ENCODE assay signal across 8 mouse cellular contexts in genomic region chr19:3768697-3769383, GRCm38 (mm10). TPM values are rescaled to one million over a fixed set of nuclear protein-coding genes. Genes with fewer than 3 reads are reported as not detected.
DNase-seq lines count a peak whose midpoint lies in the region; ATAC-seq and TF ChIP-seq lines count a peak whose summit lies in the region.

No protein-coding gene starts in this region.

- ATAC-seq in embryonic facial prominence, embryonic 14.5 days (ENCODE audit: low read depth): peak; percentile 92
- peak; percentile 92 for ATAC-seq in heart, embryonic 11.5 days (replicated peaks; ENCODE audit: insufficient number of reproducible peaks, low FRiP score, low TSS enrichment)
- ATAC-seq in kidney, embryonic 15.5 days (replicated peaks; ENCODE audit: low FRiP score): peak; percentile 93
- peak; percentile 91 for ATAC-seq in liver, embryonic 14.5 days (ENCODE audit: insufficient read depth)
- peak; percentile 92 for ATAC-seq in stomach, embryonic 16.5 days (ENCODE audit: insufficient read depth, low FRiP score)

- no peaks in the 10 kb centered on the region for H3K9me3 ChIP-seq in embryonic facial prominence, embryonic 14.5 days (ENCODE audit: control insufficient read depth, low read length)
- no peaks in the 10 kb centered on the region for H3K9me3 ChIP-seq in heart, embryonic 11.5 days (replicated peaks; ENCODE audit: control insufficient read depth, low read length)
- no peaks in the 10 kb centered on the region for H3K9me3 ChIP-seq in kidney, embryonic 15.5 days (replicated peaks)
- no peaks in the 10 kb centered on the region for H3K9me3 ChIP-seq in liver, embryonic 14.5 days (ENCODE audit: control insufficient read depth, low read length)
- no peaks in the 10 kb centered on the region for H3K9me3 ChIP-seq in stomach, embryonic 16.5 days (replicated peaks; ENCODE audit: control insufficient read depth, low read length)

- no peak for TF ChIP-seq CTCF in bone marrow macrophage, adult 2 months (IDR thresholded peaks at IDR 0.05; ENCODE audit: low read depth, low read length)
- TF ChIP-seq CTCF in liver, embryonic 14.5 days (IDR thresholded peaks at IDR 0.05; ENCODE audit: low read depth): peak; percentile 61

- H3K27ac ChIP-seq in bone marrow macrophage, adult 2 months (ENCODE audit: insufficient read depth, low read depth, low read length): peak overlapping the region; percentile 99
- peak overlapping the region; percentile 100 for H3K27ac ChIP-seq in embryonic facial prominence, embryonic 14.5 days (replicated peaks; ENCODE audit: low read depth, low read length)
- H3K27ac ChIP-seq in heart, embryonic 11.5 days (ENCODE audit: low read depth, low read length): peak overlapping the region; percentile 100
- H3K27ac ChIP-seq in kidney, embryonic 15.5 days: peak overlapping the region; percentile 100
- H3K27ac ChIP-seq in liver, embryonic 14.5 days: peak overlapping the region; percentile 89
- H3K27ac ChIP-seq in stomach, embryonic 16.5 days (ENCODE audit: low read length): peak overlapping the region; percentile 100

- no peak for TF ChIP-seq POLR2A in bone marrow macrophage, adult 2 months (IDR thresholded peaks at IDR 0.05; ENCODE audit: borderline replicate concordance, low read depth, low read length)

- H3K9ac ChIP-seq in embryonic facial prominence, embryonic 14.5 days (ENCODE audit: low read depth, low read length): peak overlapping the region; percentile 99
- H3K9ac ChIP-seq in heart, embryonic 11.5 days (ENCODE audit: low read depth, low read length): peak overlapping the region; percentile 100
- peak overlapping the region; percentile 100 for H3K9ac ChIP-seq in kidney, embryonic 15.5 days
- peak overlapping the region; percentile 95 for H3K9ac ChIP-seq in liver, embryonic 14.5 days (replicated peaks)
- peak overlapping the region; percentile 99 for H3K9ac ChIP-seq in stomach, embryonic 16.5 days (ENCODE audit: low read length)

- H3K4me3 ChIP-seq in bone marrow macrophage, adult 2 months (ENCODE audit: insufficient read depth, low read length): peak overlapping the region; percentile 82
- H3K4me3 ChIP-seq in embryonic facial prominence, embryonic 14.5 days (ENCODE audit: low read depth, low read length): peak overlapping the region; percentile 82
- peak overlapping the region; percentile 98 for H3K4me3 ChIP-seq in heart, embryonic 11.5 days (ENCODE audit: low read depth, low read length)
- H3K4me3 ChIP-seq in kidney, embryonic 15.5 days (replicated peaks): peak overlapping the region; percentile 96
- peak overlapping the region; percentile 89 to 93 for H3K4me3 ChIP-seq in liver, embryonic 14.5 days (ENCODE audit: insufficient read depth in 1 of 2, low read depth in 2 of 2, low read length in 2 of 2)
- peak overlapping the region; percentile 83 for H3K4me3 ChIP-seq in stomach, embryonic 16.5 days (replicated peaks; ENCODE audit: low read length)

- peaks cover 10% of the 10 kb centered on the region for H3K4me1 ChIP-seq in bone marrow macrophage, adult 2 months (ENCODE audit: control insufficient read depth, insufficient read depth, low read length)
- H3K4me1 ChIP-seq in embryonic facial prominence, embryonic 14.5 days (ENCODE audit: control insufficient read depth, insufficient read depth, low read length): peaks cover 13% of the 10 kb centered on the region
- H3K4me1 ChIP-seq in heart, embryonic 11.5 days (ENCODE audit: control insufficient read depth, insufficient read depth, low read length): peaks cover 8% of the 10 kb centered on the region
- peaks cover 22% of the 10 kb centered on the region for H3K4me1 ChIP-seq in kidney, embryonic 15.5 days
- peaks cover 0 to 8% of the 10 kb centered on the region in 2 experiments; a peak in 3 of 4 replicates for H3K4me1 ChIP-seq in liver, embryonic 14.5 days (replicated peaks; ENCODE audit: control insufficient read depth in 2 of 2, insufficient read depth in 2 of 2, low read length in 1 of 2)
- peaks cover 4% of the 10 kb centered on the region for H3K4me1 ChIP-seq in stomach, embryonic 16.5 days (ENCODE audit: control insufficient read depth, insufficient read depth, low read length)

- no peak for TF ChIP-seq EP300 in liver, embryonic 14.5 days (IDR thresholded peaks at IDR 0.05; ENCODE audit: low read depth)

- peak; percentile 98 for DNase-seq in CD4-positive helper T cell, adult 2 months (ENCODE audit: low read depth, low spot score)
- peak; percentile 96 for DNase-seq in embryonic facial prominence, embryonic 14.5 days (ENCODE audit: low spot score)
- DNase-seq in liver, embryonic 14.5 days (ENCODE audit: low read depth in 3 of 3, low spot score in 3 of 3): peak; percentile 88 to 89 (median 88)
- peak; percentile 94 to 95 for DNase-seq in natural killer cell, adult 2 months (ENCODE audit: low spot score in 2 of 2)

- WGBS in embryonic facial prominence, embryonic 14.5 days: under 1% methylated on average over 35 of the region's 60 CpGs
- 1% methylated on average over 59 of the region's 60 CpGs for WGBS in heart, embryonic 11.5 days (ENCODE audit: insufficient replicate concordance)
- under 1% methylated on average over 58 of the region's 60 CpGs for WGBS in kidney, embryonic 15.5 days
- WGBS in liver, embryonic 14.5 days (ENCODE audit: insufficient replicate concordance): 1% methylated on average over 50 of the region's 60 CpGs
- 1% methylated on average over 52 of the region's 60 CpGs for WGBS in stomach, embryonic 16.5 days

- H3K36me3 ChIP-seq in embryonic facial prominence, embryonic 14.5 days (ENCODE audit: control insufficient read depth, insufficient read depth, low read length): 0 out of 2 replicates have a peak, but pooled peaks cover 6% of the 10 kb centered on the region
- H3K36me3 ChIP-seq in heart, embryonic 11.5 days (ENCODE audit: control insufficient read depth, insufficient read depth, low read length): peaks cover 3% of the 10 kb centered on the region
- peaks cover 16% of the 10 kb centered on the region for H3K36me3 ChIP-seq in kidney, embryonic 15.5 days
- no peaks in the 10 kb centered on the region; the same call in 1 of the 2 replicates for H3K36me3 ChIP-seq in liver, embryonic 14.5 days (replicated peaks; ENCODE audit: control insufficient read depth, insufficient read depth, low read depth)
- H3K36me3 ChIP-seq in stomach, embryonic 16.5 days (ENCODE audit: control insufficient read depth, insufficient read depth, low read length): no peaks in the 10 kb centered on the region

- H3K4me2 ChIP-seq in embryonic facial prominence, embryonic 14.5 days (ENCODE audit: low read depth, low read length): peak overlapping the region; percentile 73
- H3K4me2 ChIP-seq in heart, embryonic 11.5 days: peak overlapping the region; percentile 97
- peak overlapping the region; percentile 78 for H3K4me2 ChIP-seq in kidney, embryonic 15.5 days
- H3K4me2 ChIP-seq in liver, embryonic 14.5 days (ENCODE audit: low read depth): peak overlapping the region; percentile 97
- peak overlapping the region; percentile 79 for H3K4me2 ChIP-seq in stomach, embryonic 16.5 days (ENCODE audit: low read depth, low read length)

- H3K27me3 ChIP-seq in embryonic facial prominence, embryonic 14.5 days (replicated peaks; ENCODE audit: control insufficient read depth, insufficient read depth, low read length): no peaks in the 10 kb centered on the region
- H3K27me3 ChIP-seq in heart, embryonic 11.5 days (ENCODE audit: control insufficient read depth, insufficient read depth, low read length): no peaks in the 10 kb centered on the region
- H3K27me3 ChIP-seq in kidney, embryonic 15.5 days: no peaks in the 10 kb centered on the region
- H3K27me3 ChIP-seq in liver, embryonic 14.5 days (ENCODE audit: control insufficient read depth, insufficient read depth, low read length): no peaks in the 10 kb centered on the region
- no peaks in the 10 kb centered on the region for H3K27me3 ChIP-seq in stomach, embryonic 16.5 days (ENCODE audit: control insufficient read depth, insufficient read depth, low read length)

RNA-seq across cellular contexts. Expression of gene Kmt5b, which starts 1.6 kb away (rescaled TPM):
- polyA plus RNA-seq in bone marrow macrophage, adult 2 months (2012; ENCODE audit: insufficient read depth, insufficient read length, missing spikeins): 34.6 and 35.1 TPM in 2 replicates
- 25.6 and 26.3 TPM in 2 replicates for polyA plus RNA-seq in embryonic facial prominence, embryonic 14.5 days (2014; fragmentation: Nextera tagmentation; extraction: Ambion mirVana)
- 22.2 and 27.6 TPM in 2 replicates for polyA plus RNA-seq in heart, embryonic 11.5 days (2014; fragmentation: Nextera tagmentation; extraction: Ambion mirVana)
- polyA plus RNA-seq in kidney, embryonic 15.5 days (2015; fragmentation: Nextera tagmentation; extraction: Ambion mirVana): 30.9 and 33.9 TPM in 2 replicates
- 4.1 and 6.3 TPM in 2 replicates for polyA plus RNA-seq in liver, embryonic 14.5 days (2012; rRNA removed)
- polyA plus RNA-seq in liver, embryonic 14.5 days (2014; fragmentation: Nextera tagmentation; extraction: Ambion mirVana): 5.0 and 5.4 TPM in 2 replicates
- 22.2 and 22.6 TPM in 2 replicates for polyA plus RNA-seq in stomach, embryonic 16.5 days (2015; fragmentation: Nextera tagmentation; extraction: Ambion mirVana)

Comparison
In these comparisons a context has a peak if more than half of its experiments do, and no peak if none do; other contexts are left out.
1. Peak in every context shown above with its lines: DNase-seq, ATAC-seq, H3K4me3 ChIP-seq and H3K27ac ChIP-seq.